Mouse (Mus musculus) A20 (cell line): ENCODE results near the gene Mms22l.
A peak's percentile ranks its signal among the peaks of the same experiment; 100 is the strongest.
"Not testable (repeated sequence)": the region's sequence is repeated elsewhere in the genome, so short reads cannot be mapped to it uniquely, and the experiment has no call there.

ENCODE experiments used
- DNase-seq: peaks from one replicate; pipeline ENCODE4 v3.0.0-alpha.2; 2011; ENCODE audit warnings: low read depth, low spot score

The Mms22l gene

DNA sequence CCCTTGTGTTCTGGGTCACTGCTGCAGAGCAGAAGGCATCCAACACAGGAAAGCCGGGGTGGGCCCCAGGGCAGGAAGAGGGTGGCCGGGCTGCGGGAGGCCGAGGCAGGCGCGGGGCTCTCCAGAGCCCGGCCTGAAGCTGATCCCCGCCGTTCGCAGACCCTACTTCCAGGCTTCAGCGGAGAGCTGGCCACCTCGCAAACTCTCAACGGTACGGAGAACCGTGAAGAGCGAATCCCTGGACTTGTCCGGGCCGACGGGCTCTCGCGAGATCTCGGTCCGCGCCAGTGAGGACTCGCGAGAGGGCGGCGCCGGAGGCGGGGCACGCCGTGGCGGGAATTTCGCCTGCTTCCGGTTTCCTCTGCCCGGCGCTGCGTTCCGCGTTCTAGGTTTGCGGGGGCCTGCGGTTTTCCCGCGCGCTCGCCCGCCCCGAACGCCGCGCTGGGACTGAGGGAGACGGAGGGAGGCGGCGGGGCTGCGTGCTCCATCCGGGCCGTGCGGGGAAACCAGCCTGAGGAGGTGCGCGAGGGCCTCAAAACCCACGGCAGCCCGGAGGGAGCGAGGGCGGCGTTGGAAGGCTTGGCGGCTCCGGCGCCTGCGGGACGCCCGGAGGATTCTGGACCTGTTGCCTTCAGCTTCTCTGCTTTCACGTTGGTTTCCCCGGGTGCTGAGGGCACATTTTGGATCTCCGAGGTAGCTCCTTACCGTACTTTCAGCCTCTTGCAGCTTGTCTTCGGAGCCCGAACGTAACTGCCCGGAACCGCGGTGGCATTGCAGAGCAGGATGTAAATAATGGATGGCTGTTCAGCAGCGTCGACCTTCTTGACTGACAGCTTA is at the start of gene Mms22l:
Mms22l (plus strand) TSS at position 336 of the 837 bp plus-strand sequence.
- peak; percentile 95 for DNase-seq

DNA sequence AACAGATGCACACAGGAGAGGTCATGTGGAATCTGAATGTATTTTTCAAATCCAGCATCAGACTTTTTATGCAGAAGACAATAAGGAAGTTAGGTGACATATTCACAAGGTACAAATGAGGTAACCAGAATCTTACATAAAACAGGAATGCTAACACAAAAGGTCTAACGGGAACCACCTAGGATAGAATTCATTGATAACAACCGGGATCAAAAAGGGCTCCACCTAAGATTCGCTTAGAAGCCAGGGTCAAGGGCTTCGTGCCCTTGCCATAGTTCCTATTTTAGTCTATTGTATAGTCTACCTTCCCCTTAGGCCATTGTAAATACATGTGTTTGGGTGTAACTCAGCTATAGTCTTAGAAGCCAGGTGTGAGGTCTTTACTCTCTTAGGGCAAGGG is 12.2 kb upstream of the Mms22l start:
- not testable (repeated sequence) for DNase-seq

DNA sequence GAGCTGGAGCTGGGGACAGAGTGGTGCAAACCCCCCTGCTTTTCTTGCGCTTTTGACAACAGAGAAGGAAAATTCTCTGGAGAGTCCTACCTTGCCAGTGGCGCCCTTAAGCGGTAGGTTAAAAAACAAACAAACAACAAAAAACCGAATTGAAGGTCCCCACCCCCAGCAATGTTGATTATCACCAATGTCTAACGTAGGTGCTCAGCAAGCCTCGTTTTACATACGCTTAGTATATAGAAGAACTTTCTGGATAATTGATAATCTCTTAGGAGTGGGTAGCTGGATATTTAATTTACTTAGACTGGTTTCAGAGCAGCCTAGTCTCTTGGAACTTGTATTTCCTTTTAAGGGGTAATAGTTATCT is 685 bp downstream of the Mms22l start:
- DNase-seq, result no peak

DNA sequence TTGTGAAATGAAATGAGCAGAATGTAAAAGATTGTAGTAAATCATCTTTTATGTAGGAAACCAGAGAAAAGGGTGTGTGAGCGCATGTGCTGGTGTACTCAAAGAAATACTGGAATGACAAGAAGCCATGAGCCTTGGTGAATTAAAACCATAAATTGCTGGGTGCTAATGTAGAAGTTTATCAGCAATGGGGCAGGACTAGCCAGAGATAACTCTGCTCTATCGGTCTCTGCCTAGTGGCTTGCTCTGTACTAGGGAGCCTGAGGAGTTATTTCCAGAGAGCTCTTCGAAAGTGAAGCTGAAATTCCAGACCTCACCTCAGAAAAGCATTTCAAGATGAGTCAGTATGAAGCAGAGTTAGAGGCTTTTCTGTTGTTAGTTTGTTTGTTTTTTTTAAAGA is 12.9 kb downstream of the Mms22l start:
- DNase-seq, result no peak

DNA sequence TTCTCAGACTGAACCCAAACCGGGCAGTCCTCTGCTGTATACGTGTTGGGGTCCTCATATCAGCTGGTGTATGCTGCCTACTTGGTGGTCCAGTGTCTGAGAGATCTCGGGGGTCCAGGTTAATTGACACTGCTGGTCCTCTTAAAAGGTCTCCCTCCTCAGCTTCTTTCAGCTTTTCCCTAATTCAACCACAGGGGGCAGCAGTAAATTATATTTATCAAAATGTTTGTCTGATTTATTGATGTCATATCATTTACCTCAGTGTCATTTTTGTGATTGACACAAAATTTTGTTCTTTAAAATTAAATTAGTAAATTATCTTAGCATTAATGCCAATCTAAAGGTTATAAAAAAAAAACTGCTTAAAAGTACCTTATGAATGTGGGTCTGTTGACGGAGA is 40.7 kb downstream of the Mms22l start:
- no peak for DNase-seq

DNA sequence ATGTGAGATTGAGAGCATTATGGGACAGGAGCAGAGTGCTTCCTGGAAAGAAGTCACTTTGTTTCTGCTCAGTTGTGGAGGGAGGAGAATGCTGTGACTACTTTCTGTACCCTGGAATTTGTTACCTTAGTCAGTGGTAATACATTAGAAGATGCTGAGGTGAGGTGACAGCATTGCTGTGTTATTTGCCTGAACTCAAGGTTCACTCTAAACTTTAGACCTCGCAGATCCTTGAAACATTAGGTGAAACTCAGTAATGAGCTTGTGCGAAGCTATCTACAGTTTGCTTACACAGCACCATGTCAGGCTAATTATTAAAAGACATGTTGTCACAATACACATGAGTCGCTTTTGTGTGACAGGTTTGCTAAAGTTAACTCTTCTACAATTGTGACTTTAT is 47.2 kb downstream of the Mms22l start:
- no peak for DNase-seq

DNA sequence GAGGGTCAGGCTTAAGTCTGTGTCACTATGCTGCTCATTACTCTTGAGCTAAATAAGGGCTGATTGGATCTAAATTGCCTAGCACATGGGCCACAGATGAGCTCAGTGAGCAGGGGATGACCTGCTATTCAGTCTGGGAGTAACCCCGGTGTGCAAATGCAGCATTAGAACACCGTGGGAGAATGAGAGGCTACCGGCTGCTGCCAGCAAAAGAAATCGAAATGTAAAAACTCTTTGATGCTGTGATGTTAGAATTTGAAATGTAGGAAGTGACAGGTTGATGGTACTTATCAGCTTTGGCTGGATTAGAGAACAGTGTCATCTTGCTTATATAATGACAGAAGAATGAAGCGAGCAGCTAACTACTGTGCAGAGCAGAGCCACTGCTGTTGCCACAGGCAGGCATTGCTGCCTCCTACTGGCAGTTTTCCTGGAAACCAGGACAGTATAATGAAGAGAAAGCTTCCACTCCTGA is 48.5 kb downstream of the Mms22l start:
- DNase-seq, result no peak

DNA sequence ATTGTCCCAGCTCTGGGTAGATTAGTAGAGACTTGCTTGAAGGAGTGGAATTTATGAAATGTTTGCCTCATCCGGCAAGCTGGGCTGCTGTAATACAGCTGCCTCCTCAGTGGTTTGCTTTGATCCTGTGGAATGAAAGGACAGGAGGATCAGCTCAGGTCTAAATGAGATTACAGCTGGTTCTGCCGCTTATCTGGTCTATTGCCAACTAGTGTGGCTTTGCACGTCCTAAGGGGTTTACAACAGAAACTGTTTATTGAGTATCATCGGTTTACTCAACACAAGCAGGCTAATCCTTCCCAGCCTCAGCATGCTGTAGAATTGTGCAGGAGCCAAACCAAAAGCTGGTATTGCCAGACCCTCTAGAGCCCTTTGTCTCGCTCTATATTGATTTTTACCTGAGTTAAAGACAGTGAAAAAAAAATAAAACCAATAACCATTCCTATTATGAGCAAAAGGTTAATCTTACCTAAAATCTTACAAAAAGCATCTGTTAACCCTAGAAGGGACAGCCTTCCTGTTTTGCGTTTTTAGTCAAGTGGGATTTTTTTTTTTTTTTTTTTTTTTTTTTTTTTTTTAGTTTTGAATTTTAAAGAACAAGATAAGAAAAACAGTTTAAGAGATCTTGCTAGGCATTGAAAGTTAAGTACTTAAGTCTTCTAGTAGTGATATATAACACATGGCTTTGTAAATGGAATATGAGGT is 60.0 kb downstream of the Mms22l start:
- DNase-seq, result no peak

DNA sequence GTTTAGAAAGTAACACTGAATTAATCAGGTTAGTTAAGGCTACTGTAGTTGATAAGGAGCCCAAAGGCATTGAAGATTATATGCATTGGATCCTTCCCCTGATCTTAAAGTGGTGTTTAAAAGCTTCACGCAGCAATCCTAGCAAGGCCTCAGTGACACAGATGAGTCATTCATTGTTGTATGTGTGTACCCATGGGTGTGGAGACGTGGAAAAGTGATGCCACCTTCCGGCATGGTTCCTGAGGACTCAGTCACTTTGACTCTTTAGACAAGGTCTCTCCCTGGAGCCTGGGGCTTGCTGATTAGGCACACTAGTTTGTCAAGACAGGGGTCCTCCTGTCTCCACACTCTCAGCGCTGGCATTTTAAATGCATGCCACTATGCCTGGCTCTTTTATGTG is 60.9 kb downstream of the Mms22l start:
- no peak for DNase-seq

DNA sequence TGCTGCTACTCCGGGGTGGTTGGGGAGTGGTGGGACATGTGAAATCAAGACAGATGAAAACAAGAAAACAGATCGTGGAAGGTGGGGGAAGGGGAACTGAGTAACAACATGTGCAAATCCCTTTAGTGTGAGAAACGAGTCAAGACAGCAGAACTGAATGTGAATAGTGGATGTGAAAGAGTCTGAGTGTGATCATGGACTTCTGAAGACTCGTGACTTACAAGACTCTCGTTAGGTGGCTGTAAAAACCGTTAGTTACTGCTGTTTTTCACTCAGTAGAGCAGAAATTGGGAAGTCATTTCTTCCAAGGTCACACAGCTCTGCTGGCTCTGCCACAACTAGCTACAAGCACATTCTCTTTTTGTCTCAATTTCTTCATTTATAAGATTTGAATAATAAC is 71.8 kb downstream of the Mms22l start:
- peak; percentile 66 for DNase-seq

DNA sequence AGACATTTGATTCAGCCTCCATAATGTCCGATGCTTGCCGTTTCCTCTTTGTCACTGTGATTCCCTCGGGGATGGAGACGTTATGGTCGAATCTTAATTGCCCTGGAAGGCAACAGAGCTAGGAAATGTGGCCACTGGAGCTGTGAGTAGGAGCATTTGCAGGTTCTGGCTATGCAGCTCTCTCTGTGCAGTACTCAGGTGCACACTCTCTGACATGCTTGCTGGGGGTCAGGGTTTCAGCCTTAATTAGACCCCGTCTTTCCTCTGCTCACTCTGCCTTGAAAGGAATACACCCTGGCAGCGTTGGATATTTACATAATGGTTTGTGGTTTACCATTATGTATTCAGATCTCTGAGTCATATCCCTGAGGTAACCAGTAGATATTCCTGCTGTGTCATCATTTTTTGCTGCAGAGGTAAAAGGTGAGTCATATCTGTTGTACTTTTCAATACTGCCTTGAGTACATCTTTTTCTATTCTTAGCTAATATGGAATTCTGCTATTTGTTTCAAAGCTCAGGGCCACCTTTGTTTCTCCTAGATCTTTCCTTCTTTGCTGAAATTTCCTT is 72.8 kb downstream of the Mms22l start:
- DNase-seq, result no peak

DNA sequence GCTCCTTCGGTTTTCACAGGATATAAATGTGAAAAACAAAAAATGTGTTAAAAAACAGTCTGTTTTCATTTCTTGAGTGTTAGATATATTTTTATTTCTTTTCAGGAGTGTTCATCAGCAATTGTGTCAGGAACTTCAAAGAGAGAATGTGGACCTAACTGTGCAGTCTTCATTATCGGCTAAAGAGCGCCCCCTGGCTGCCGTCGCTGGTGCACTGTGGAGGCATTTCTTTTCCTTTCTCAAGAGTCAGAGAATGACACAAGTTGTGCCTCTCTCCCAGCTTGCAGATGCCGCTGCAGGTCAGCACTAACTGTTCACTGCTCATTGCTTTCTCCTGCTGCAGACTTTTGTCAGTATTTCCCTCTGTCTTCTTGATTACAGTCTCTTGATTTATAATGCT is 78.0 kb downstream of the Mms22l start:
- DNase-seq, result peak; percentile 73

DNA sequence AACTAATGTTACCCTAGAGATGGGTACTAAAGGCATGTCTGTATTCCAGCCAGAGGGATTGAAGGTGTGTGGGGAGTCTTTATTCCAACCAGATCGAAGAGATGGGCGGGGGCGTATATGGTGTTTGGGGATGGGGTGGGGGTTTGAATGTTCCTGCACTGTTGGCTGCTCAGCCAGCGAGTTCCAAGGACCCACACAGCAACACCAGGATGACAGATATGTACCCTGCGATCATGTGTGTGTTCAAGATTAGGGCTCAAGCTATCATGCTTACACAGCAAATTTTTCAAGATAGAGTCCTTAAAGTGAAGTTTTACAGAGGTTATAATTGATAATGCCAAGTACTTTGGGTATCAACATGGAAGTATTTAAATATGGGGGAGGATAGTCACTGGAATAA is 81.3 kb downstream of the Mms22l start:
- no peak for DNase-seq

DNA sequence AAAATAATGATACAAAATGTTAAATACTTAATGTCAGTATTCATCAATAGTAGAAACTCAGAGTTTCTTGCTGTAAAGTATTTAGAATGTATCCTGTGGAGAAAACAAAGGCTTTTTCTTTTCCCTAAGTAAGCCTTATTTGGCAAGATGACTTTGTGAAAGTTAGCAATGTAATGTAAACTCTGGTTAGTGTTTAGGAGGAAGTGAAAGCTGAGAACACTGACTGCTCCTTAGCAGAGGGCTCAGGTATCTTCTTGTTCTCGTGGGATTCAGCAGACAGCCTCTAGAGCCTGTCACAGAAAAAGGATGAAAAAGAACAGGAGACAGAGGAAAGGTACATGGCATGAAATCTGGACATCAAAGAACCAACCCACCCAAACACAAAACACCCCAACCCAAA is 86.0 kb downstream of the Mms22l start:
- peak; percentile 37 for DNase-seq

DNA sequence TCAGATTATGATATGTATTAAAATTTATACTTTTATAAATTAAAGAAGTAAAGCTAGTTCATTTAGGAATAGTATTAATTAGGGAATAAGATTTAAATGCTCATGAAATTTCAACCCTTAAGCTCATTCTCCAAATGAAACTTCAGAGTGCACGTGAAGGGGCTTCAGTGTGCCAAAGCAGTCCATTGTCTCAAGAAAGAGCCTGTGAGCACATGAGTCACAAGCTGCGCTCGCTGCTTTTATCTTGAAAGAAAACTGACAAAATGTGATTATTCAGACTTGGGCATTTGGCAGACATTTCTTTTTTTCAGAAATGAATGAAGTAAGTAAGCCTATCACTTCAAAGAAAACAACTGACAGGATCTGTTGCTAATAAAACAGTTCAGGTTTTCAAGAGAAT is 87.7 kb downstream of the Mms22l start:
- DNase-seq, result no peak

DNA sequence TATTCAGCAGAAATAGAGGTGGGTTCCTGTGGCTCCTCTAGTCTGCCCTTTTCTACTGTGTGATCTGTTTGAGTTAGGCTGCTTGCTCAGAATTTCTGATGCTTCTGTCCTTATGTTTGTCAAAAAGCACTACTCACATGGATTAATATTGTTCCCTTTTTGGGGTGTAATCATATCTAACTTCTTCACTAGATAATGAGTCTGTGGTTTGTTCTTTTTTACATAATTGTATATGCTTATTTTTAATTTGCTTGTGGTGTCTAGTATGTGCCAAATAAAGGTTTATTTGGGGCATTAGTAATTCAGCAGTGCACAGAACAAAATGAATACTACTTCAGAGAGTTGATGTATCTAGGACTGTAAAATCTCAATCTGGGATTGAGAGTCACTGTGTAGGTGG is 98.6 kb downstream of the Mms22l start:
- DNase-seq, result no peak

DNA sequence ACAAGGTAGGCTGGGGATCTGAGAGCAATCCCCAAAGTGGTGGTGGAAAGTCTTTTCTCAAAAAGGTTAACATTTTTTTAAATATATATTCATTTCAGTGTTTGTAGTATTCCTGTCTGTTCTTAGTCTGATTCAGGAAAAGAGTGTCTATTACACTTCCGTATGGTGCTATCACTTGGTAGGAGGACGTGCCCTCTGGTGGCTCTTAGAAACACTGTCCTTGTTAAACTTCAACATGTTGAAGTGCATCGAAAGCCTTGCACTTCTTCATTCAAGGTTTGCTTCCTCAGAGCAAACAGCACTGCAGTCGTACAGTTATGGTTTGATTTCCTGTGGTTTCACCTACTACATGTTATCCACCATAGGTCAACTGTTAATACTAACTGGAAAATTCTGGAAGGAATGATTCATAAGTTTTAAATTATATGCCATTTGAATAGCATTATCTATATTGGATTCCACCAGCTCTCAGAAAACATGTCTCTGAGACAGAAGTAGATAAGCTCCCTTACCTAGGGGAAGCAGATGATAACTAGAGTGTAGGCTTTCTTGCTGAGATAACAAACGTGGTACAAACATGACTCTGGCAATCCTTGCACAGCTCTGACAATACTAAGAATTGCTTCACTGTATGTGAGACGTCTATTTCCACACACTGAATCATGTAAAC is 100.8 kb downstream of the Mms22l start:
- DNase-seq, result no peak

DNA sequence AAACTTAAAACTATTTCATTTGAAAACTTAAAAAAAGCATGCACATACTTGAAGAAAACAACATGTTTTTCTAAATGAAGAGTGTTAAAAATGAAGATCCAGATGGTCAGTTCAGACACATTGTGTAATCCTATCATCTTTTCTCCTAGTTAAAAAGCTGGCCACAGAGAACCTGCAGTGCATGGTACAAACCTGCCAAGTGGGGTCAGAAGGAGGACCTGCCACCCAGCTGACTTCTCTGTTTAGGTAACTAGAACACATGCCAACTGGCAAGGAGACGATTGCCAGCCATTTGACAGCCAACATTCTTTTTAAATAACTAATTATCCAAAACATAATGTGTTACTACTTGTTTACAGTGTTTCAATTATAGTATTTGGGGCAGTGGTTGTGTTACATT is 102.4 kb downstream of the Mms22l start:
- DNase-seq, result no peak

DNA sequence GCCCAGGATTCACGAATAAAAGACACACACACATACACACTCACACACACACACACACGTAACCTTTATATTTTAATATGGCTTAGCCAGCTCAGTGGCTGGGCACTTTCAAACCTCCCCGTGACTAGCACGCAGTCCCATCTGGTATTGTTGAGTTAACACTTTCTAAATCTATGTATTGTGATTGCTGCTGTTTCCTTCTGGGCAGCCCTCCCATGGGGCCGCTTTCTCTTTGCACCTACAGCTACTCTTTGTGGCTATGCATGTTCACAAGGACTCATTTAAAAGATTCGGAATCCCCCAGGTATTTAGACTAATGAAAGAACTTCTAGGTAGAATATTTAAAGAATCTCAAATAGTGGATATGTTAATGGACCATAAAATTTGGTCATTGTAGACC is 105.5 kb downstream of the Mms22l start:
- DNase-seq, result no peak

DNA sequence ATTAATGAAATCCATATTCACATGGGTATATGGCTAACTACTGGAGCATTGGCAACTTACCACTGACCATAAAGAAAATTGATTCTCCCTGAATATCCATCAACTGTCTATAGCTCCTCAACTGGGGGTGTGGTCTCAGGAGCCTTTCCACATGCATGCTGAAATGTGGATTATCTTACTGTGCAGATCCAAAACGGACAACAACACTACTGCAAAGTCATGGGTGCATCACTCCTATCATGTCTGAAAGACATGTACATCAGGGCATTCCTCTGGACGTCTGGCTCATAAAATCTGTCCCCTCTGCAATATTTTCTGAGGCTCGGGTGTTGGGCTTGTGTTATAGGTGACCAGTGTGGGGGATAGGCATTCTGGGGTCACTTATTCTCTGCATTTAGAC is 112.8 kb downstream of the Mms22l start:
- no peak for DNase-seq

DNA sequence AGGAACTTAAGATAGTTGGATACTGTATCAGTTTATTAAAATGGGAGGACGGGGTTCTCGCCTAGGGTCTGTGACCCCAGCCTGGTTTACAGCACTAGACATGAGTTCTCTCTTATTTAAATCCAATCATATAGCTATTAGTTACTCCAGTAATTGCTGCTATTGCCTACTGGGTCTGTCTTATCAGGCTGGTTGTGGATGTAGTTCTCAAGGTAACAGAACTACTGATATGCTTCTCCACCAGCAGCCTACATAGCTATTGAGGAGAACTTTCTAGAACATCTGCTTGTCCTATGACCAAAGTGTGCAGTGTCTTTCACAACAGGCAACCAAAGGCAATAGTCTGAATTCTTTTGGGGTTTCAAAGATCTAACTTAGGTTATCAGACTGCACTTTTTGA is 113.3 kb downstream of the Mms22l start:
- no peak for DNase-seq

DNA sequence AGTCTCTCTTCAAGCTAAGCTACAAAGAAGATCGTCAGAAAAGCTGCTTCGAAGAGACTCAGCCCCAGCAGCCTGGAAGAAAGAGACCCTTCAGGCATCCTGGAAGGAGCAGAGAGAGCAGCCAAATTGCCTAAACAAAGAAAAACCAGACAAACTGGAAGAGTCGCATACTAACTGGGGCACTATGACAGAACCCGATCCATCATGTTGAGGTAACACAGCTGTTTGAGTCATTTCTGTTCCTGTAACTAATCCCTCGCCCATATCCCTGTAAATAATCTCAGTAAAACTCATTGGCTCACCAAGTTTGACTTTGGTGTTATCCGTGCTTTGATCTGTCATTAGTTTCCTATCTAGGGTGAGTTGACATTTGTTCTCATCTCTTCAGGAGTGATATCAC is 123.8 kb downstream of the Mms22l start:
- DNase-seq, result no peak
